Mouse (Mus musculus): Measurements from ENCODE around the gene Plekhg4.

- TF ChIP-seq ETS1 (conservative IDR thresholded peaks at IDR 0.05; ENCODE audit: low read depth, low read length) (no peak), CTCF (conservative IDR thresholded peaks at IDR 0.05 in 1 of 2, IDR thresholded peaks at IDR 0.05 in 1 of 2; ENCODE audit: low read depth in 2 of 2, low read length in 2 of 2) (no peak), USF1 (IDR thresholded peaks at IDR 0.05; ENCODE audit: low read depth, low read length) (no peak), POLR2A (IDR thresholded peaks at IDR 0.05; ENCODE audit: low read depth, low read length) (no peak), PAX5 (IDR thresholded peaks at IDR 0.05; ENCODE audit: low read length) (no peak), USF2 (conservative IDR thresholded peaks at IDR 0.05; ENCODE audit: low read depth, low read length) (no peak), HCFC1 (IDR thresholded peaks at IDR 0.05; ENCODE audit: low read depth, low read length) (no peak), RAD21 (IDR thresholded peaks at IDR 0.05; ENCODE audit: low read depth, low read length) (no peak), ZC3H11A (IDR thresholded peaks at IDR 0.05; ENCODE audit: low read depth, low read length) (no peak), CHD1 (IDR thresholded peaks at IDR 0.05; ENCODE audit: low read depth, low read length) (no peak), ELF1 (IDR thresholded peaks at IDR 0.05; ENCODE audit: low read depth, low read length) (no peak), UBTF (IDR thresholded peaks at IDR 0.05; ENCODE audit: low read depth, low read length) (no peak)
These were observed 33.0 kb upstream of the Plekhg4 start for GRCm38 (mm10) chr8:105339886-105340635.

All from CH12.LX (cell line).